Mouse (Mus musculus) CH12F3 (cell line): ENCODE measurements around the gene Cep170b.

Source experiments
- in situ Hi-C: fragments of 300-500 bp; cut with MboI; formaldehyde crosslinking; loops from 2 replicates; pipeline ENCODE4 v1.14.3; 2020; ENCODE audit warnings: low sequenced_read_pairs

Gene Cep170b

GRCm38 (mm10) chr12:112702374-112703320 lies 17.6 kb upstream of the Cep170b start:
- in situ Hi-C loops: no loop called here

GRCm38 (mm10) chr12:112706704-112707572 lies 13.3 kb upstream of the Cep170b start:
- in situ Hi-C loops: loop anchor here (5.0 kb wide), 1 partner anchor 45 kb away; no protein-coding TSS in a partner anchor

- in situ Hi-C loops: loop anchor here (5.0 kb wide), 1 partner anchor 45 kb away; no protein-coding TSS in a partner anchor
Measured at GRCm38 (mm10) chr12:112707573-112707869, 12.7 kb upstream of the Cep170b start.

GRCm38 (mm10) chr12:112713984-112714383 lies 6.3 kb upstream of the Cep170b start:
- in situ Hi-C loops: no loop called here

- in situ Hi-C loops: no loop called here
Measured at GRCm38 (mm10) chr12:112717140-112717539, 3.1 kb upstream of the Cep170b start.

- in situ Hi-C loops: no loop called here
Measured at GRCm38 (mm10) chr12:112718995-112719394, 1.3 kb upstream of the Cep170b start.

GRCm38 (mm10) chr12:112720890-112721423 lies 702 bp downstream of the Cep170b start:
- in situ Hi-C loops: no loop called here

GRCm38 (mm10) chr12:112721424-112722239 lies 1.4 kb downstream of the Cep170b start:
- in situ Hi-C loops: no loop called here

- in situ Hi-C loops: no loop called here
Measured at GRCm38 (mm10) chr12:112722240-112723027, 2.2 kb downstream of the Cep170b start.

GRCm38 (mm10) chr12:112723028-112723330 lies 2.7 kb downstream of the Cep170b start:
- in situ Hi-C loops: no loop called here

- in situ Hi-C loops: no loop called here
Measured at GRCm38 (mm10) chr12:112723445-112723844, 3.2 kb downstream of the Cep170b start.

GRCm38 (mm10) chr12:112724077-112724805 lies 4.0 kb downstream of the Cep170b start:
- in situ Hi-C loops: no loop called here

- in situ Hi-C loops: no loop called here
Measured at GRCm38 (mm10) chr12:112727801-112728200, 7.5 kb downstream of the Cep170b start.

GRCm38 (mm10) chr12:112730808-112731207 lies 10.6 kb downstream of the Cep170b start:
- in situ Hi-C loops: no loop called here

- in situ Hi-C loops: no loop called here
Measured at GRCm38 (mm10) chr12:112732591-112732990, 12.3 kb downstream of the Cep170b start.

GRCm38 (mm10) chr12:112734108-112734820 lies 14.0 kb downstream of the Cep170b start:
- in situ Hi-C loops: no loop called here

GRCm38 (mm10) chr12:112734881-112735655 lies 14.8 kb downstream of the Cep170b start:
- in situ Hi-C loops: no loop called here
